ENCODE assay signal across 8 mouse cellular contexts in genomic region chr4:120248800-120249261, GRCm38 (mm10). TPM values are rescaled to one million over a fixed set of nuclear protein-coding genes. Genes with fewer than 3 reads are reported as not detected.
A peak's percentile ranks its signal among the peaks of the same experiment; 100 is the strongest.
DNase-seq lines count a peak whose midpoint lies in the region; ATAC-seq and TF ChIP-seq lines count a peak whose summit lies in the region.

No protein-coding gene starts in this region.

- H3K4me2 ChIP-seq in stomach, postnatal 0 days (replicated peaks; ENCODE audit: low read depth), result no peak overlapping the region

- peak; percentile 34 to 58 for DNase-seq in cerebellum, postnatal 25 days
- peak; percentile 55 to 69 for DNase-seq in frontal cortex, postnatal 36 days (ENCODE audit: low spot score in 2 of 2)
- DNase-seq in hindbrain, embryonic 10.5 days (ENCODE audit: low spot score), result peak; percentile 73
- DNase-seq in layer of hippocampus, postnatal 25 days (ENCODE audit: extremely low spot score in 1 of 2, low spot score in 1 of 2), result peak; percentile 63 to 70
- DNase-seq in mesoderm, embryonic 11.5 days (ENCODE audit: low read depth, low spot score), result peak; percentile 54
- DNase-seq in stomach, postnatal 0 days (ENCODE audit: low spot score), result peak; percentile 44
- no peak for DNase-seq in urinary bladder, postnatal 14 days (ENCODE audit: low spot score)

- peak overlapping the region; percentile 42 for H3K27ac ChIP-seq in hindbrain, embryonic 10.5 days
- H3K27ac ChIP-seq in stomach, postnatal 0 days (replicated peaks), result no peak overlapping the region

- no peak for TF ChIP-seq CTCF in E14TG2a.4 (conservative IDR thresholded peaks at IDR 0.05; ENCODE audit: low read length)
- no peak for TF ChIP-seq CTCF in stomach, postnatal 0 days (IDR thresholded peaks at IDR 0.05; ENCODE audit: low read depth)

- peak; percentile 33; the same call in 1 of the 2 replicates for ATAC-seq in stomach, postnatal 0 days (ENCODE audit: low FRiP score, low TSS enrichment)

- no peaks in the 10 kb centered on the region for H3K9me3 ChIP-seq in E14TG2a.4 (ENCODE audit: low read length)
- H3K9me3 ChIP-seq in hindbrain, embryonic 10.5 days, result no peaks in the 10 kb centered on the region
- no peaks in the 10 kb centered on the region for H3K9me3 ChIP-seq in stomach, postnatal 0 days (ENCODE audit: control insufficient read depth, low read length)

- WGBS in hindbrain, embryonic 10.5 days, result 1% methylated on average over 8 of the region's 8 CpGs
- WGBS in stomach, postnatal 0 days, result 27% methylated on average over 8 of the region's 8 CpGs

- H3K4me1 ChIP-seq in E14TG2a.4 (replicated peaks; ENCODE audit: low read depth, low read length), result peaks cover 35% of the 10 kb centered on the region
- peaks cover 62% of the 10 kb centered on the region for H3K4me1 ChIP-seq in hindbrain, embryonic 10.5 days (replicated peaks)
- H3K4me1 ChIP-seq in stomach, postnatal 0 days (replicated peaks; ENCODE audit: control insufficient read depth, insufficient read depth), result no peaks in the 10 kb centered on the region

- no peaks in the 10 kb centered on the region for H3K36me3 ChIP-seq in E14TG2a.4 (ENCODE audit: insufficient read depth, low read length)
- no peaks in the 10 kb centered on the region for H3K36me3 ChIP-seq in hindbrain, embryonic 10.5 days
- H3K36me3 ChIP-seq in stomach, postnatal 0 days (ENCODE audit: control insufficient read depth, insufficient read depth, low read length), result no peaks in the 10 kb centered on the region

- peaks cover 24% of the 10 kb centered on the region for H3K27me3 ChIP-seq in E14TG2a.4 (ENCODE audit: insufficient read depth, low read length)
- H3K27me3 ChIP-seq in hindbrain, embryonic 10.5 days (ENCODE audit: insufficient read depth, poor library complexity, severe bottlenecking), result peaks cover 20% of the 10 kb centered on the region
- H3K27me3 ChIP-seq in stomach, postnatal 0 days (ENCODE audit: control insufficient read depth, insufficient read depth, low read length), result no peaks in the 10 kb centered on the region

- no peak overlapping the region for H3K9ac ChIP-seq in stomach, postnatal 0 days (ENCODE audit: low read length)

- no peak for TF ChIP-seq EP300 in stomach, postnatal 0 days (optimal IDR thresholded peaks at IDR 0.05)

- peak overlapping the region; percentile 29; the same call in 1 of the 2 replicates for H3K4me3 ChIP-seq in E14TG2a.4 (replicated peaks; ENCODE audit: low read length)
- H3K4me3 ChIP-seq in hindbrain, embryonic 10.5 days, result peak overlapping the region; percentile 6; the same call in 1 of the 2 replicates
- H3K4me3 ChIP-seq in stomach, postnatal 0 days (ENCODE audit: low read depth, low read length), result no peak overlapping the region

RNA-seq across cellular contexts. Expression of gene Foxo6, which starts 38.3 kb away (rescaled TPM):
- polyA plus RNA-seq in hindbrain, embryonic 10.5 days (2016; fragmentation: Nextera tagmentation; extraction: Ambion mirVana), result 0.20 and 0.25 TPM in 2 replicates
- 10 to 100 TPM; 36.3 to 37.4 TPM for total RNA-seq in layer of hippocampus, postnatal 25 days (2021)
- polyA plus RNA-seq in stomach, postnatal 0 days (2015; fragmentation: Nextera tagmentation; extraction: Ambion mirVana), result 0.28 and 0.53 TPM in 2 replicates
